Mouse (Mus musculus): ENCODE results near the gene Prim2.

- TF ChIP-seq POLR2A (IDR thresholded peaks at IDR 0.05; ENCODE audit: insufficient read depth, low read length) (no peak), CTCF (IDR thresholded peaks at IDR 0.05; ENCODE audit: low read depth, low read length) (no peak), EP300 (IDR thresholded peaks at IDR 0.05; ENCODE audit: insufficient read depth, low read depth, low read length) (no peak)
Measured at GRCm38 (mm10) chr1:33483746-33484145, 185.8 kb downstream of the Prim2 start.

Measured in ES-Bruce4 (cell line).